ENCODE assay signal across 14 mouse cellular contexts in genomic region chr13:95679078-95679477, GRCm38 (mm10). TPM values are rescaled to one million over a fixed set of nuclear protein-coding genes. Genes with fewer than 3 reads are reported as not detected.
A peak's percentile ranks its signal among the peaks of the same experiment; 100 is the strongest.
DNase-seq lines count a peak whose midpoint lies in the region; ATAC-seq and TF ChIP-seq lines count a peak whose summit lies in the region.
"Had no signal": no experiment of that assay in that cellular context is flagged by ENCODE, and none has a peak within 500 bp of the region (broad histone marks: within the 10 kb centered on the region; RNA-seq: fewer than 3 reads in every experiment).

No protein-coding gene starts in this region.

- H3K27ac ChIP-seq in heart, embryonic 13.5 days (replicated peaks), result peak overlapping the region; percentile 13; the same call in 1 of the 2 replicates
- peak overlapping the region; percentile 61 for H3K27ac ChIP-seq in MEL (ENCODE audit: control insufficient read depth, low read depth, low read length)

- no peak for DNase-seq in heart, postnatal 4 days
- DNase-seq in MEL (ENCODE audit: low read depth, low spot score) (peak; percentile 52), liver (peak; percentile 71)
- no peak for DNase-seq in urinary bladder, postnatal 4 days (ENCODE audit: low spot score in 2 of 2)
- no peak for DNase-seq in urinary bladder, adult 18-20 months (ENCODE audit: low spot score in 2 of 2)
- DNase-seq in adrenal gland, adult (ENCODE audit: inconsistent age in 2 of 2, low spot score in 1 of 2), result no peak
- DNase-seq: cerebellum, adult 8-10 months; embryo, embryonic 11 days; heart, postnatal 36 days; kidney, adult 9 months; lung, adult 18-20 months had no signal

- no peaks in the 10 kb centered on the region for H3K27me3 ChIP-seq in heart, embryonic 13.5 days (replicated peaks)
- H3K27me3 ChIP-seq in MEL (ENCODE audit: control insufficient read depth in 1 of 2, insufficient read depth in 2 of 2, low read length in 2 of 2), result no peaks in the 10 kb centered on the region
- H3K27me3 ChIP-seq: megakaryocyte, embryonic 14.5 days had no signal

- no peaks in the 10 kb centered on the region for H3K79me2 ChIP-seq in MEL (ENCODE audit: control insufficient read depth, insufficient read depth, low read length, poor library complexity)

- no peak for TF ChIP-seq RAD21 in MEL (IDR thresholded peaks at IDR 0.05; ENCODE audit: low read depth, low read length)

- TF ChIP-seq POLR2A in MEL (IDR thresholded peaks at IDR 0.05; ENCODE audit: control insufficient read depth in 1 of 2, insufficient read depth in 1 of 2, low read depth in 1 of 2, low read length in 2 of 2, poor library complexity in 1 of 2), result no peak

- ATAC-seq in heart, embryonic 13.5 days (ENCODE audit: extremely low read depth, insufficient number of reproducible peaks, low FRiP score, low TSS enrichment), result no peak
- peak; percentile 58 for ATAC-seq in megakaryocyte-erythroid progenitor cell, adult 5-6 weeks (replicated peaks; ENCODE audit: low FRiP score, low TSS enrichment, poor library complexity, severe bottlenecking)

- H3K9ac ChIP-seq in heart, embryonic 13.5 days, result no peak overlapping the region
- H3K9ac ChIP-seq in MEL (ENCODE audit: control insufficient read depth, low read depth, low read length, poor library complexity, severe bottlenecking), result no peak overlapping the region

- no peak overlapping the region for H3K4me3 ChIP-seq in heart, embryonic 13.5 days
- no peak overlapping the region for H3K4me3 ChIP-seq in MEL (ENCODE audit: control insufficient read depth in 1 of 2, insufficient read depth in 1 of 2, low read depth in 2 of 2, low read length in 2 of 2)

- no peak overlapping the region for H3K4me2 ChIP-seq in heart, embryonic 13.5 days

- H3K4me1 ChIP-seq in heart, embryonic 13.5 days, result peaks cover 10% of the 10 kb centered on the region
- H3K4me1 ChIP-seq in MEL (ENCODE audit: control insufficient read depth in 1 of 2, insufficient read depth in 2 of 2, low read length in 2 of 2), result peaks cover 5 to 17% of the 10 kb centered on the region in 2 experiments; a peak in 2 of 4 replicates

- H3K36me3 ChIP-seq in heart, embryonic 13.5 days, result no peaks in the 10 kb centered on the region
- peaks cover 0 to 18% of the 10 kb centered on the region in 2 experiments; a peak in 2 of 4 replicates for H3K36me3 ChIP-seq in MEL (ENCODE audit: control insufficient read depth in 1 of 2, insufficient read depth in 2 of 2, low read length in 2 of 2)

- H3K9me3 ChIP-seq in heart, embryonic 13.5 days, result no peaks in the 10 kb centered on the region
- no peaks in the 10 kb centered on the region for H3K9me3 ChIP-seq in MEL (replicated peaks; ENCODE audit: insufficient read depth, low read length)
- H3K9me3 ChIP-seq: megakaryocyte, embryonic 14.5 days had no signal

- TF ChIP-seq CTCF in MEL (IDR thresholded peaks at IDR 0.05 in 2 of 3, conservative IDR thresholded peaks at IDR 0.05 in 1 of 3; ENCODE audit: control insufficient read depth in 1 of 3, insufficient read depth in 1 of 3, low read depth in 2 of 3, low read length in 3 of 3, poor library complexity in 1 of 3, severe bottlenecking in 1 of 3), result no peak

- WGBS in heart, embryonic 13.5 days, result 59% methylated on average over 5 of the region's 5 CpGs

- peak; percentile 60 to 81; a peak in 3 of 4 replicates for TF ChIP-seq EP300 in MEL (IDR thresholded peaks at IDR 0.05; ENCODE audit: low read depth in 1 of 2, low read length in 2 of 2)

TF ChIP-seq in MEL, 35 proteins besides CTCF, POLR2A, EP300 and RAD21:
- no peak for TF ChIP-seq POLR2AphosphoS2 (IDR thresholded peaks at IDR 0.05; ENCODE audit: low read length)
- no peak for TF ChIP-seq CHD2 (IDR thresholded peaks at IDR 0.05; ENCODE audit: low read length)
- peak; percentile 61; the same call in 1 of the 2 replicates for TF ChIP-seq RCOR1 (IDR thresholded peaks at IDR 0.05; ENCODE audit: low read depth, low read length)
- no peak for TF ChIP-seq ZMIZ1 (IDR thresholded peaks at IDR 0.05; ENCODE audit: low read depth, low read length)
- TF ChIP-seq GATA1 (IDR thresholded peaks at IDR 0.05; ENCODE audit: low read depth, low read length), result peak; percentile 84
- peak; percentile 88 for TF ChIP-seq TCF12 (IDR thresholded peaks at IDR 0.05; ENCODE audit: low read depth, low read length)
- TF ChIP-seq E2F4 (IDR thresholded peaks at IDR 0.05; ENCODE audit: borderline replicate concordance, low read depth, low read length), result no peak
- TF ChIP-seq TAL1 (IDR thresholded peaks at IDR 0.05; ENCODE audit: low read length), result peak; percentile 50
- peak; percentile 78 for TF ChIP-seq ETS1 (IDR thresholded peaks at IDR 0.05; ENCODE audit: low read depth, low read length)
TF ChIP-seq in MEL: peak in this region for 5.

RNA-seq across cellular contexts. Expression of gene F2rl2, which starts 17.6 kb away (rescaled TPM):
- 0.79 and 1.2 TPM in 2 replicates for polyA plus RNA-seq in heart, embryonic 13.5 days (2015; fragmentation: Nextera tagmentation; extraction: Ambion mirVana)
- under 1 TPM in 1 of 2 experiments, not detected in 1; 0.14 TPM for total RNA-seq in heart, postnatal 4 days (2021)
- 0.07 TPM in 1 of 2 replicates, not detected in the other for total RNA-seq in MEL (2012; rRNA removed)
- polyA plus RNA-seq in MEL (2012; ENCODE audit: insufficient read depth in 1 of 2, insufficient read length in 2 of 2, low read depth in 1 of 2, low replicate concordance in 2 of 2, missing spikeins in 1 of 2), result under 1 TPM in 1 of 2 experiments, not detected in 1; 0.04 TPM
- total RNA-seq in megakaryocyte-erythroid progenitor cell, adult 5-6 weeks (2014; fragmentation: Nextera tagmentation), result 0.70 and 1.1 TPM in 2 replicates
- total RNA-seq in megakaryocyte-erythroid progenitor cell, adult 5-6 weeks (2017), result 3.0 TPM in 2 replicates

Comparison
In these comparisons a context has a peak if more than half of its experiments do, and no peak if none do; other contexts are left out.
1. DNase-seq: peak in MEL (single experiment) and liver (single experiment); none in heart, postnatal 4 days (single experiment), urinary bladder, postnatal 4 days (0 of 2), urinary bladder, adult 18-20 months (0 of 2) and adrenal gland, adult (0 of 2).